Comparison of ENCODE assay signal across 8 mouse cellular contexts in genomic region chr1:43163467-43164418, GRCm38 (mm10). TPM values are rescaled to one million over a fixed set of nuclear protein-coding genes. Genes with fewer than 3 reads are reported as not detected.
A peak's percentile ranks its signal among the peaks of the same experiment; 100 is the strongest.
DNase-seq lines count a peak whose midpoint lies in the region; ATAC-seq lines count a peak whose summit lies in the region.

No protein-coding gene starts in this region.

- H3K36me3 ChIP-seq in forebrain, embryonic 12.5 days (replicated peaks), result no peaks in the 10 kb centered on the region
- H3K36me3 ChIP-seq in liver, embryonic 16.5 days (ENCODE audit: control insufficient read depth, insufficient read depth), result no peaks in the 10 kb centered on the region
- H3K36me3 ChIP-seq in neural tube, embryonic 12.5 days, result no peaks in the 10 kb centered on the region

- H3K9ac ChIP-seq in forebrain, embryonic 12.5 days, result peak overlapping the region; percentile 72
- H3K9ac ChIP-seq in liver, embryonic 16.5 days (ENCODE audit: low read depth, low read length), result no peak overlapping the region
- peak overlapping the region; percentile 75 for H3K9ac ChIP-seq in neural tube, embryonic 12.5 days

- ATAC-seq in forebrain, embryonic 12.5 days (ENCODE audit: low FRiP score), result peak; percentile 88
- peak; percentile 50; the same call in 1 of the 2 replicates for ATAC-seq in liver, embryonic 16.5 days (ENCODE audit: low read depth)
- ATAC-seq in neural tube, embryonic 12.5 days (ENCODE audit: low FRiP score, low read depth), result peak; percentile 93

- DNase-seq in 3T3-L1 (ENCODE audit: low read depth, low spot score), result peak; percentile 49
- DNase-seq in adrenal gland, postnatal 36 days, result peak; percentile 80
- peak; percentile 76 to 84 for DNase-seq in heart, postnatal 10 days
- DNase-seq in kidney, postnatal 36 days, result peak; percentile 77 to 84
- DNase-seq in thymus, adult 18-20 months, result peak; percentile 33 to 46

- H3K4me2 ChIP-seq in forebrain, embryonic 12.5 days, result peak overlapping the region; percentile 94
- H3K4me2 ChIP-seq in liver, embryonic 16.5 days (ENCODE audit: low read depth, low read length), result peak overlapping the region; percentile 66
- H3K4me2 ChIP-seq in neural tube, embryonic 12.5 days (replicated peaks), result peak overlapping the region; percentile 85

- WGBS in forebrain, embryonic 12.5 days, result 4% methylated on average over 60 of the region's 61 CpGs
- WGBS in liver, embryonic 16.5 days (ENCODE audit: insufficient replicate concordance), result 5% methylated on average over 61 of the region's 61 CpGs
- 6% methylated on average over 61 of the region's 61 CpGs for WGBS in neural tube, embryonic 12.5 days

- peaks cover 3% of the 10 kb centered on the region for H3K4me1 ChIP-seq in forebrain, embryonic 12.5 days
- no peaks in the 10 kb centered on the region for H3K4me1 ChIP-seq in liver, embryonic 16.5 days (ENCODE audit: control insufficient read depth, low read depth, low read length)
- H3K4me1 ChIP-seq in neural tube, embryonic 12.5 days, result peaks cover 8% of the 10 kb centered on the region

- H3K27me3 ChIP-seq in forebrain, embryonic 12.5 days, result peaks cover 28% of the 10 kb centered on the region
- H3K27me3 ChIP-seq in liver, embryonic 16.5 days (ENCODE audit: control insufficient read depth, insufficient read depth, low read depth, low read length), result peaks cover 17% of the 10 kb centered on the region
- no peaks in the 10 kb centered on the region; the same call in 1 of the 2 replicates for H3K27me3 ChIP-seq in neural tube, embryonic 12.5 days (replicated peaks)

- H3K27ac ChIP-seq in forebrain, embryonic 12.5 days, result no peak overlapping the region
- no peak overlapping the region for H3K27ac ChIP-seq in liver, embryonic 16.5 days (ENCODE audit: low read length)
- no peak overlapping the region for H3K27ac ChIP-seq in neural tube, embryonic 12.5 days

- H3K9me3 ChIP-seq in forebrain, embryonic 12.5 days, result no peaks in the 10 kb centered on the region
- no peaks in the 10 kb centered on the region for H3K9me3 ChIP-seq in liver, embryonic 16.5 days (replicated peaks; ENCODE audit: control insufficient read depth, low read length)
- no peaks in the 10 kb centered on the region for H3K9me3 ChIP-seq in neural tube, embryonic 12.5 days

- intact Hi-C loops in heart, postnatal 10 days (cut with DNase I), result no loop called here

- H3K4me3 ChIP-seq in forebrain, embryonic 12.5 days (replicated peaks), result peak overlapping the region; percentile 63
- peak overlapping the region; percentile 49 for H3K4me3 ChIP-seq in liver, embryonic 16.5 days (ENCODE audit: low read depth, low read length)
- peak overlapping the region; percentile 66 for H3K4me3 ChIP-seq in neural tube, embryonic 12.5 days

RNA-seq across cellular contexts. Expression of gene Fhl2, which starts 33.0 kb away (rescaled TPM):
- total RNA-seq in adrenal gland, postnatal 36 days (2021), result 10 to 100 TPM; 25.4 to 27.6 TPM
- polyA plus RNA-seq in forebrain, embryonic 12.5 days (2016; fragmentation: Nextera tagmentation; extraction: Ambion mirVana), result 4.3 and 4.5 TPM in 2 replicates
- 1,000 to 10,000 TPM; 1,415 to 1,605 TPM for total RNA-seq in heart, postnatal 10 days (2021)
- 2.7 and 3.9 TPM in 2 replicates for polyA plus RNA-seq in liver, embryonic 16.5 days (2015; fragmentation: Nextera tagmentation; extraction: Ambion mirVana)
- 14.4 and 16.8 TPM in 2 replicates for polyA plus RNA-seq in neural tube, embryonic 12.5 days (2016; fragmentation: Nextera tagmentation; extraction: Ambion mirVana)
